Mouse (Mus musculus) ES-Bruce4 (cell line): ENCODE data around the gene Dnajb12. TPM values are rescaled to one million over a fixed set of nuclear protein-coding genes. Genes with fewer than 3 reads are reported as not detected.
A peak's percentile ranks its signal among the peaks of the same experiment; 100 is the strongest.

Source experiments
- H3K27ac ChIP-seq: 2 replicates; pipeline ENCODE4 v1.5.1; 2012; ENCODE audit warnings: low read length, inconsistent platforms; ENCODE audit not compliant: insufficient read depth
- H3K27me3 ChIP-seq: 2 replicates; pipeline ENCODE4 v1.6.1; 2012; ENCODE audit warnings: mild to moderate bottlenecking, low read length, inconsistent platforms; ENCODE audit not compliant: control insufficient read depth, poor library complexity, insufficient read depth, severe bottlenecking
- H3K36me3 ChIP-seq: 2 replicates; pipeline ENCODE4 v1.6.1; 2012; ENCODE audit warnings: inconsistent platforms, mild to moderate bottlenecking, low read length, moderate library complexity; ENCODE audit not compliant: control insufficient read depth, poor library complexity, insufficient read depth, severe bottlenecking
- H3K4me1 ChIP-seq: one replicate; pipeline ENCODE4 v1.8.1; 2011; ENCODE audit warnings: low read length; ENCODE audit not compliant: control insufficient read depth, insufficient read depth
- H3K4me3 ChIP-seq: 2 replicates; pipeline ENCODE4 v1.5.1; 2011; ENCODE audit warnings: low read depth, mild to moderate bottlenecking, low read length
- H3K9ac ChIP-seq: 2 replicates; pipeline ENCODE4 v1.6.1; 2012; ENCODE audit warnings: low read depth, mild to moderate bottlenecking, inconsistent platforms; ENCODE audit not compliant: poor library complexity, severe bottlenecking
- H3K9me3 ChIP-seq: replicated peaks from 2 replicates; pipeline ENCODE4 v1.6.1; 2012; ENCODE audit warnings: mild to moderate bottlenecking, low read length, inconsistent platforms; ENCODE audit not compliant: control insufficient read depth, poor library complexity, insufficient read depth, severe bottlenecking
- CTCF ChIP-seq: IDR thresholded peaks from one replicate; pipeline ENCODE4 v1.8.1; 2011; ENCODE audit warnings: low read depth, low read length
- EP300 ChIP-seq: IDR thresholded peaks from 2 replicates; pipeline ENCODE4 v1.6.1; 2011; ENCODE audit warnings: low read depth, low read length; ENCODE audit not compliant: insufficient read depth
- POLR2A ChIP-seq: IDR thresholded peaks from one replicate; pipeline ENCODE4 v1.8.1; 2011; ENCODE audit warnings: low read length; ENCODE audit not compliant: insufficient read depth
- polyA plus RNA-seq: library from polyadenylated mRNA; stranded (reverse); fragments of >200 nt; gene quantifications from 2 replicates; pipeline ENCODE4 v1.2.4, GENCODE M21; 2011; ENCODE audit warnings: low read depth; ENCODE audit not compliant: missing spikeins, insufficient read depth, insufficient read length

Dnajb12 gene
- polyA plus RNA-seq, 1 experiment, result 29.3 TPM

GRCm38 (mm10) chr10:59919494-59920181 is 40.3 kb downstream of the Dnajb12 start:
- Histone ChIP-seq H3K9me3 (no peaks in the 10 kb centered on the region), H3K9ac (no peak overlapping the region), H3K27ac (peak overlapping the region; percentile 44), H3K27me3 (no peaks in the 10 kb centered on the region), H3K4me1 (peaks cover 12% of the 10 kb centered on the region), H3K4me3 (no peak overlapping the region), H3K36me3 (no peaks in the 10 kb centered on the region)
- no peak for TF ChIP-seq EP300
- no peak for TF ChIP-seq POLR2A
- TF ChIP-seq CTCF, result no peak

DNA sequence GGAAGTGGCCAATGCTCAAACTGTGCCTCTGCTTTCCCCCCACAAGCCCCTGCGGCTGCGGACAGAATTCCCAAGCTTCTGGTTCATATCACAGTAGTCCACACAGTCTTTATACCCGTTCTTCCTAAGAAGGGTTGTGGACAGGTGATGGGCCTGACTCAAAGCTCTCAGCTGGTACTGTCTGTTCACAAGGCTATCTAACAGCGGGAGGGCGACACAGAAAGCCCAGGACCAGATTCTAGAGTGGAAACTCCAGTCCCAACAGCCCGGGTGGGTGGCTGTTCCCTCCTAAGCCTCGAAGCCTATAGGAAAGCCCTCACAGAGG is 41.1 kb downstream of the Dnajb12 start:
- no peaks in the 10 kb centered on the region for H3K36me3 ChIP-seq
- no peaks in the 10 kb centered on the region for H3K9me3 ChIP-seq
- H3K9ac ChIP-seq, result 0 out of 2 replicates have a peak overlapping the region, but pooled peaks have one; percentile 0
- H3K27ac ChIP-seq, result no peak overlapping the region
- TF ChIP-seq CTCF (no peak), POLR2A (no peak)
- H3K4me1 ChIP-seq, result peaks cover 6% of the 10 kb centered on the region
- no peak overlapping the region for H3K4me3 ChIP-seq
- H3K27me3 ChIP-seq, result no peaks in the 10 kb centered on the region

GRCm38 (mm10) chr10:59920810-59921681 is 41.7 kb downstream of the Dnajb12 start:
- Histone ChIP-seq H3K4me1 (peaks cover 3% of the 10 kb centered on the region), H3K9me3 (no peaks in the 10 kb centered on the region), H3K36me3 (no peaks in the 10 kb centered on the region)

DNA sequence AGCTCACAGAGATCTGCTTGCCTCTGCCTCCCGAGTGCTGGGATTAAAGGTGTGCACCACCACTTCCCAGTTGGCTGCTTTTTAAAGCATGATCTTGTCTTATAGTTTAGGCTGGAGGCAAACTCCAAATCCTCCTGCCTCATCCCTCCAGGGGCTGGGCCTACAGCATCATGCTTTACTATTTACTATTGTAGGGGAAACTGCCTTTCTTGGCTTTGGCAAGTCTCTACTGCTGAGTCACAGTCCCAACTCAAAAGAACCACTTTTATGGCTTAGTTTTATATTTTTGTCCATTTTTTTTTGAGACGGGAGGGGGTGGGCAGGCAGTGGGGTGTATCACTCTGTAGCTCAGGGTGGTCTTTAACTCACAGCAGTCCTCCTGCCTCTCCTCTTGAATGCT is 44.1 kb downstream of the Dnajb12 start:
- H3K4me3 ChIP-seq, result no peak overlapping the region
- H3K27me3 ChIP-seq, result no peaks in the 10 kb centered on the region
- H3K9me3 ChIP-seq, result no peaks in the 10 kb centered on the region
- H3K4me1 ChIP-seq, result peaks cover 3% of the 10 kb centered on the region
- TF ChIP-seq EP300 (no peak), POLR2A (no peak), CTCF (no peak)
- no peak overlapping the region for H3K27ac ChIP-seq
- no peaks in the 10 kb centered on the region for H3K36me3 ChIP-seq
- H3K9ac ChIP-seq, result no peak overlapping the region

More at GRCm38 (mm10) chr10:59920810-59921681, 41.7 kb downstream of the Dnajb12 start:
- Histone ChIP-seq H3K27me3 (no peaks in the 10 kb centered on the region), H3K9ac (0 out of 2 replicates have a peak overlapping the region, but pooled peaks have one; percentile 0), H3K4me3 (peak overlapping the region; percentile 34; the same call in 1 of the 2 replicates), H3K27ac (no peak overlapping the region)
- TF ChIP-seq EP300 (peak; percentile 58; the same call in 1 of the 2 replicates), POLR2A (no peak), CTCF (no peak)

DNA sequence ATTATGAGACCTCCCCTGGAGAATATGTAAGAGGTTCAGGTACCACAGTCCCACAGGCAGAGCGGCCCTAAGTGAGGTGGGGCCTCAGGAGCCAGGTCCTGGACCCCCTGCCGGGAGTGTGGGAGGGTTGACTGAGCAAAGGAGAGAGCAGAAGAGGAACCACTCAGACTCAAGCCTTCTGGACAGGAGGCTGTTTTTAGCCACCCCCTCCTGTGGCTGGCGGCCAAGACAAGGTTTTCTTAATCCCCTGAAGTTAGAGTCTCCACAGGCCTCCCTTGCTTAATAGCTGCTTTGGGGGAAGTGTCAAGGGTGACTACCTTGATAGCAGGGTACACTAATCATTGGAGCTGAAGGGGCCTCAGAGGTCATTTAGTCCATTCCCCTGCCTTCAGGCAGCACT is 44.9 kb downstream of the Dnajb12 start:
- H3K4me3 ChIP-seq, result no peak overlapping the region
- no peaks in the 10 kb centered on the region for H3K36me3 ChIP-seq
- peaks cover 3% of the 10 kb centered on the region for H3K4me1 ChIP-seq
- no peaks in the 10 kb centered on the region for H3K27me3 ChIP-seq
- H3K27ac ChIP-seq, result no peak overlapping the region
- no peak overlapping the region for H3K9ac ChIP-seq
- no peaks in the 10 kb centered on the region for H3K9me3 ChIP-seq
- TF ChIP-seq EP300, result no peak
- no peak for TF ChIP-seq POLR2A
- no peak for TF ChIP-seq CTCF

DNA sequence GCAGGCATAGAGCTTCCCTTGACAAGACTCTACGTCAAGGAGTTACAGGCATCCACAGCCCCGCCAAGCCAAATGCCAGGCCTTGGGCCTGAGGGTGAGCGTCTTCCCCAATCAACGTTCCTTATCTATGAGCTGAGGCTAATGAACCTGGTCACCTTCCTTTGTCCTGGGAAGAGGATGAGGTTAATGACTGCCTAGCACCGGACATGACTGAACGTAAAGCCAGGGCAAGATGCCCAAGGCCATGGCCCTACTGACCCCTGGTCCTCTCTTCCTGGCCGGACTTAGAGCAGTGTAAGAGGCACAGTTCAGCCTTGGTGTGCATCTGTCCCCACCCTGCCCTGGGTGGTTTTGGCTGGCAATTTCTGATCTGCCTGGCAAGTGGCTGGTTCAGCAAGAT is 49.8 kb downstream of the Dnajb12 start:
- Histone ChIP-seq H3K4me3 (no peak overlapping the region), H3K36me3 (no peaks in the 10 kb centered on the region), H3K27me3 (no peaks in the 10 kb centered on the region), H3K9me3 (no peaks in the 10 kb centered on the region), H3K4me1 (peaks cover 6% of the 10 kb centered on the region), H3K9ac (no peak overlapping the region), H3K27ac (no peak overlapping the region)
- no peak for TF ChIP-seq POLR2A
- no peak for TF ChIP-seq EP300
- TF ChIP-seq CTCF, result no peak
